Comparison of ENCODE assay signal across 23 mouse cellular contexts in genomic region chr12:80315321-80315720, GRCm38 (mm10). TPM values are rescaled to one million over a fixed set of nuclear protein-coding genes. Genes with fewer than 3 reads are reported as not detected.
A peak's percentile ranks its signal among the peaks of the same experiment; 100 is the strongest.
DNase-seq lines count a peak whose midpoint lies in the region; ATAC-seq and TF ChIP-seq lines count a peak whose summit lies in the region.
"Had no signal": no experiment of that assay in that cellular context is flagged by ENCODE, and none has a peak within 500 bp of the region (broad histone marks: within the 10 kb centered on the region; RNA-seq: fewer than 3 reads in every experiment).

No protein-coding gene starts in this region.

- H3K4me2 ChIP-seq in liver, embryonic 13.5 days = no peak overlapping the region
- H3K4me2 ChIP-seq in liver, embryonic 11.5 days = no peak overlapping the region
- no peak overlapping the region for H3K4me2 ChIP-seq in hindbrain, embryonic 16.5 days (ENCODE audit: low read length)
- H3K4me2 ChIP-seq: embryonic facial prominence, embryonic 12.5 days; forebrain, embryonic 13.5 days; forebrain, embryonic 15.5 days had no signal

- H3K9ac ChIP-seq in liver, embryonic 13.5 days = no peak overlapping the region
- H3K9ac ChIP-seq in liver, embryonic 11.5 days (ENCODE audit: low read depth, low read length) = no peak overlapping the region
- no peak overlapping the region for H3K9ac ChIP-seq in MEL (ENCODE audit: control insufficient read depth, low read depth, low read length, poor library complexity, severe bottlenecking)
- no peak overlapping the region for H3K9ac ChIP-seq in hindbrain, embryonic 16.5 days (ENCODE audit: low read depth, low read length)
- H3K9ac ChIP-seq: embryonic facial prominence, embryonic 12.5 days; forebrain, embryonic 13.5 days; forebrain, embryonic 15.5 days; forebrain, postnatal 0 days had no signal

- no peak for TF ChIP-seq EP300 in MEL (IDR thresholded peaks at IDR 0.05; ENCODE audit: low read depth in 1 of 2, low read length in 2 of 2)

- no peak overlapping the region for H3K4me3 ChIP-seq in liver, embryonic 13.5 days (replicated peaks)
- H3K4me3 ChIP-seq in liver, embryonic 11.5 days (ENCODE audit: low read depth, low read length) = no peak overlapping the region
- no peak overlapping the region for H3K4me3 ChIP-seq in MEL (ENCODE audit: control insufficient read depth in 1 of 2, insufficient read depth in 1 of 2, low read depth in 2 of 2, low read length in 2 of 2)
- no peak overlapping the region for H3K4me3 ChIP-seq in hindbrain, embryonic 16.5 days (ENCODE audit: low read length)
- H3K4me3 ChIP-seq: embryonic facial prominence, embryonic 10.5 days; embryonic facial prominence, embryonic 12.5 days; forebrain, embryonic 13.5 days; forebrain, embryonic 15.5 days had no signal

- no peak overlapping the region for H3K27ac ChIP-seq in liver, embryonic 13.5 days
- no peak overlapping the region for H3K27ac ChIP-seq in liver, embryonic 11.5 days (ENCODE audit: low read depth, low read length)
- peak overlapping the region; percentile 14; the same call in 1 of the 2 replicates for H3K27ac ChIP-seq in MEL (ENCODE audit: control insufficient read depth, low read depth, low read length)
- no peak overlapping the region for H3K27ac ChIP-seq in hindbrain, embryonic 16.5 days (ENCODE audit: low read depth, low read length)
- H3K27ac ChIP-seq: embryonic facial prominence, embryonic 10.5 days; embryonic facial prominence, embryonic 12.5 days; forebrain, embryonic 13.5 days; forebrain, embryonic 15.5 days had no signal

- DNase-seq in liver, embryonic 13.5 days = no peak
- no peak for DNase-seq in liver, embryonic 11.5 days (ENCODE audit: low spot score)
- DNase-seq in 416B (ENCODE audit: low read depth) (peak; percentile 22), MEL (ENCODE audit: low read depth, low spot score) (peak; percentile 78), R1 (ENCODE audit: low read depth, low spot score) (peak; percentile 33)
- DNase-seq in heart, postnatal 10 days = no peak
- DNase-seq in heart, adult 9 months (ENCODE audit: low spot score in 2 of 2) = no peak
- DNase-seq: adrenal gland, adult 8-10 months; adrenal gland, postnatal 14 days; adrenal gland, postnatal 36 days; B cell, adult 2 months; cerebellum, adult 11-12 months; cerebellum, adult 2 months; cerebellum, adult 9-10 months; cerebellum, postnatal 10 days; cerebellum, postnatal 25 days; forebrain, postnatal 0 days had no signal

- TF ChIP-seq CTCF in MEL (IDR thresholded peaks at IDR 0.05 in 2 of 3, conservative IDR thresholded peaks at IDR 0.05 in 1 of 3; ENCODE audit: control insufficient read depth in 1 of 3, insufficient read depth in 1 of 3, low read depth in 2 of 3, low read length in 3 of 3, poor library complexity in 1 of 3, severe bottlenecking in 1 of 3) = no peak

- no peak for TF ChIP-seq RAD21 in MEL (IDR thresholded peaks at IDR 0.05; ENCODE audit: low read depth, low read length)

- 28% methylated on average over 2 of the region's 2 CpGs for WGBS in liver, embryonic 13.5 days (ENCODE audit: insufficient replicate concordance)
- WGBS in liver, embryonic 11.5 days = 70% methylated on average over 2 of the region's 2 CpGs
- 94% methylated on average over 2 of the region's 2 CpGs for WGBS in hindbrain, embryonic 16.5 days

- H3K4me1 ChIP-seq in liver, embryonic 13.5 days (replicated peaks) = no peaks in the 10 kb centered on the region
- no peaks in the 10 kb centered on the region; the same call in 1 of the 2 replicates for H3K4me1 ChIP-seq in liver, embryonic 11.5 days (replicated peaks; ENCODE audit: control insufficient read depth, insufficient read depth, low read length)
- peaks cover 0 to 9% of the 10 kb centered on the region in 2 experiments; a peak in 2 of 4 replicates for H3K4me1 ChIP-seq in MEL (ENCODE audit: control insufficient read depth in 1 of 2, insufficient read depth in 2 of 2, low read length in 2 of 2)
- no peaks in the 10 kb centered on the region for H3K4me1 ChIP-seq in hindbrain, embryonic 16.5 days (ENCODE audit: control insufficient read depth, insufficient read depth, low read depth, low read length)
- H3K4me1 ChIP-seq: embryonic facial prominence, embryonic 12.5 days; forebrain, embryonic 13.5 days; forebrain, embryonic 15.5 days had no signal

- intact Hi-C loops in heart, postnatal 10 days (cut with DNase I) = no loop called here

- no peaks in the 10 kb centered on the region for H3K9me3 ChIP-seq in liver, embryonic 13.5 days (replicated peaks)
- no peaks in the 10 kb centered on the region for H3K9me3 ChIP-seq in liver, embryonic 11.5 days (ENCODE audit: control insufficient read depth, low read length)
- H3K9me3 ChIP-seq in MEL (replicated peaks; ENCODE audit: insufficient read depth, low read length) = no peaks in the 10 kb centered on the region
- no peaks in the 10 kb centered on the region for H3K9me3 ChIP-seq in hindbrain, embryonic 16.5 days (ENCODE audit: control insufficient read depth, low read length)
- H3K9me3 ChIP-seq: embryonic facial prominence, embryonic 10.5 days; embryonic facial prominence, embryonic 12.5 days; forebrain, embryonic 13.5 days; forebrain, embryonic 15.5 days had no signal

- H3K79me2 ChIP-seq in MEL (ENCODE audit: control insufficient read depth, insufficient read depth, low read length, poor library complexity) = no peaks in the 10 kb centered on the region

- TF ChIP-seq POLR2A in MEL (IDR thresholded peaks at IDR 0.05; ENCODE audit: control insufficient read depth in 1 of 2, insufficient read depth in 1 of 2, low read depth in 1 of 2, low read length in 2 of 2, poor library complexity in 1 of 2) = 0 out of 4 replicates have a peak, but pooled peaks of 1 of the 2 experiments have one; percentile 41

- H3K27me3 ChIP-seq in liver, embryonic 13.5 days = no peaks in the 10 kb centered on the region
- H3K27me3 ChIP-seq in liver, embryonic 11.5 days (replicated peaks; ENCODE audit: control insufficient read depth, insufficient read depth, low read length) = no peaks in the 10 kb centered on the region
- H3K27me3 ChIP-seq in MEL (ENCODE audit: control insufficient read depth in 1 of 2, insufficient read depth in 2 of 2, low read length in 2 of 2) = no peaks in the 10 kb centered on the region
- no peaks in the 10 kb centered on the region for H3K27me3 ChIP-seq in hindbrain, embryonic 16.5 days (replicated peaks; ENCODE audit: control insufficient read depth, insufficient read depth, low read length)
- H3K27me3 ChIP-seq: embryonic facial prominence, embryonic 12.5 days; forebrain, embryonic 13.5 days; forebrain, embryonic 15.5 days had no signal

- 0 out of 2 replicates have a peak, but pooled peaks have one; percentile 48 for ATAC-seq in liver, embryonic 13.5 days (ENCODE audit: low read depth)
- no peak; the same call in 1 of the 2 replicates for ATAC-seq in liver, embryonic 11.5 days (replicated peaks; ENCODE audit: low FRiP score)
- no peak for ATAC-seq in hindbrain, embryonic 16.5 days
- ATAC-seq: activated CD4-positive, CD25-positive, alpha-beta regulatory T cell, adult 4 months; forebrain, embryonic 13.5 days; forebrain, embryonic 15.5 days; forebrain, postnatal 0 days had no signal

- H3K36me3 ChIP-seq in liver, embryonic 13.5 days = no peaks in the 10 kb centered on the region
- H3K36me3 ChIP-seq in liver, embryonic 11.5 days (ENCODE audit: control insufficient read depth, insufficient read depth, low read length) = no peaks in the 10 kb centered on the region
- no peaks in the 10 kb centered on the region for H3K36me3 ChIP-seq in MEL (ENCODE audit: control insufficient read depth in 1 of 2, insufficient read depth in 2 of 2, low read length in 2 of 2)
- H3K36me3 ChIP-seq in hindbrain, embryonic 16.5 days (ENCODE audit: control insufficient read depth, insufficient read depth, low read length) = no peaks in the 10 kb centered on the region
- H3K36me3 ChIP-seq: embryonic facial prominence, embryonic 10.5 days; embryonic facial prominence, embryonic 12.5 days; forebrain, embryonic 15.5 days had no signal

TF ChIP-seq in MEL, 35 proteins besides CTCF, POLR2A, EP300 and RAD21:
- TF ChIP-seq GATA1 (IDR thresholded peaks at IDR 0.05; ENCODE audit: low read depth, low read length) = peak; percentile 48; the same call in 1 of the 2 replicates
- TF ChIP-seq ZMIZ1 (IDR thresholded peaks at IDR 0.05; ENCODE audit: low read depth, low read length) = no peak

RNA-seq across cellular contexts. Expression of gene Actn1, which starts 55.1 kb away (rescaled TPM):
- 7.3 and 8.6 TPM in 2 replicates for polyA plus RNA-seq in liver, embryonic 13.5 days (2015; fragmentation: Nextera tagmentation; extraction: Ambion mirVana)
- 27.9 and 28.3 TPM in 2 replicates for polyA plus RNA-seq in liver, embryonic 11.5 days (2014; fragmentation: Nextera tagmentation; extraction: Ambion mirVana)
- total RNA-seq in MEL (2012; rRNA removed) = 7.8 and 8.8 TPM in 2 replicates
- 10 to 100 TPM in 1 of 2 experiments, not detected in 1; 27.0 TPM for polyA plus RNA-seq in MEL (2012; ENCODE audit: insufficient read depth in 1 of 2, insufficient read length in 2 of 2, low read depth in 1 of 2, low replicate concordance in 2 of 2, missing spikeins in 1 of 2)
- total RNA-seq in heart, postnatal 10 days (2021) = 10 to 100 TPM; 70.7 to 71.9 TPM
- polyA plus RNA-seq in hindbrain, embryonic 16.5 days (2015; fragmentation: Nextera tagmentation; extraction: Ambion mirVana) = 8.3 and 9.1 TPM in 2 replicates

Comparison
In these comparisons a context has a peak if more than half of its experiments do, and no peak if none do; other contexts are left out.
1. DNase-seq: peak in 416B (single experiment), MEL (single experiment) and R1 (single experiment); none in liver, embryonic 13.5 days (single experiment), liver, embryonic 11.5 days (single experiment), heart, postnatal 10 days (0 of 2) and heart, adult 9 months (0 of 2).